Mouse (Mus musculus): ENCODE data around the gene Ank3. TPM values are rescaled to one million over a fixed set of nuclear protein-coding genes. Genes with fewer than 3 reads are reported as not detected.

Ank3 gene
- total RNA-seq, 2 experiments from 2014 or later, result not detected

- ATAC-seq (ENCODE audit: poor library complexity, severe bottlenecking), result no peak
These were observed 254.1 kb downstream of the Ank3 start for GRCm38 (mm10) chr10:69652660-69653059.

GRCm38 (mm10) chr10:69653121-69653677 is 254.6 kb downstream of the Ank3 start:
- ATAC-seq (ENCODE audit: poor library complexity, severe bottlenecking), result no peak

GRCm38 (mm10) chr10:69654176-69654575 is 255.6 kb downstream of the Ank3 start:
- no peak for ATAC-seq (ENCODE audit: poor library complexity, severe bottlenecking)

- ATAC-seq (ENCODE audit: poor library complexity, severe bottlenecking), result no peak
These were observed 256.5 kb downstream of the Ank3 start for GRCm38 (mm10) chr10:69654866-69655633.

- peak; percentile 35; the same call in 1 of the 2 replicates for ATAC-seq (ENCODE audit: poor library complexity, severe bottlenecking)
These were observed 257.7 kb downstream of the Ank3 start for GRCm38 (mm10) chr10:69656321-69656720.

GRCm38 (mm10) chr10:69659818-69660217 is 261.2 kb downstream of the Ank3 start:
- no peak for ATAC-seq (ENCODE audit: poor library complexity, severe bottlenecking)

- ATAC-seq (ENCODE audit: poor library complexity, severe bottlenecking), result peak; percentile 62
These were observed 263.8 kb downstream of the Ank3 start for GRCm38 (mm10) chr10:69662338-69662737.

- no peak for ATAC-seq (ENCODE audit: poor library complexity, severe bottlenecking)
These were observed 268.9 kb downstream of the Ank3 start for GRCm38 (mm10) chr10:69667482-69667881.

- no peak for ATAC-seq (ENCODE audit: poor library complexity, severe bottlenecking)
These were observed 271.9 kb downstream of the Ank3 start for GRCm38 (mm10) chr10:69670496-69670895.

GRCm38 (mm10) chr10:69670959-69671358 is 272.4 kb downstream of the Ank3 start:
- no peak for ATAC-seq (ENCODE audit: poor library complexity, severe bottlenecking)

- no peak for ATAC-seq (ENCODE audit: poor library complexity, severe bottlenecking)
These were observed 272.9 kb downstream of the Ank3 start for GRCm38 (mm10) chr10:69671505-69671904.

GRCm38 (mm10) chr10:69672545-69672944 is 274.0 kb downstream of the Ank3 start:
- ATAC-seq (ENCODE audit: poor library complexity, severe bottlenecking), result no peak

- no peak for ATAC-seq (ENCODE audit: poor library complexity, severe bottlenecking)
These were observed 279.7 kb downstream of the Ank3 start for GRCm38 (mm10) chr10:69678230-69678629.

- ATAC-seq (ENCODE audit: poor library complexity, severe bottlenecking), result no peak
These were observed 287.8 kb downstream of the Ank3 start for GRCm38 (mm10) chr10:69686336-69686735.

- no peak for ATAC-seq (ENCODE audit: poor library complexity, severe bottlenecking)
These were observed 290.5 kb downstream of the Ank3 start for GRCm38 (mm10) chr10:69689096-69689495.

- ATAC-seq (ENCODE audit: poor library complexity, severe bottlenecking), result no peak
These were observed 291.8 kb downstream of the Ank3 start for GRCm38 (mm10) chr10:69690131-69690960.

- ATAC-seq (ENCODE audit: poor library complexity, severe bottlenecking), result no peak
These were observed 292.4 kb downstream of the Ank3 start for GRCm38 (mm10) chr10:69690961-69691451.

- ATAC-seq (ENCODE audit: poor library complexity, severe bottlenecking), result no peak
These were observed 297.4 kb downstream of the Ank3 start for GRCm38 (mm10) chr10:69696019-69696418.

- ATAC-seq (ENCODE audit: poor library complexity, severe bottlenecking), result no peak
These were observed 300.1 kb downstream of the Ank3 start for GRCm38 (mm10) chr10:69698699-69699098.

GRCm38 (mm10) chr10:69701226-69701625 is 302.7 kb downstream of the Ank3 start:
- no peak for ATAC-seq (ENCODE audit: poor library complexity, severe bottlenecking)
